Mouse (Mus musculus): ENCODE measurements at regions not wholly inside any gene's neighbourhood (a gene's known extent, or its start where the extent isn't known, plus 50 kb on each side); places are given as distances from the start of the nearest gene placed in this dataset.

GRCm38 (mm10) chr11:31744076-31744785 lies 72.5 kb upstream of the Bod1 start:
- peaks cover 6% of the 10 kb centered on the region; the same call in 1 of the 2 replicates for H3K4me1 ChIP-seq (ENCODE audit: control insufficient read depth, insufficient read depth, low read length)
- H3K9ac ChIP-seq (ENCODE audit: low read depth, low read length), result no peak overlapping the region
- WGBS, result 85% methylated on average over 12 of the region's 12 CpGs

GRCm38 (mm10) chr11:31745028-31745865 lies 73.6 kb upstream of the Bod1 start:
- no peaks in the 10 kb centered on the region for H3K79me2 ChIP-seq (ENCODE audit: control insufficient read depth, insufficient read depth, low read length)
- no peak overlapping the region for H3K4me3 ChIP-seq (ENCODE audit: insufficient read depth, low read depth, low read length)
- no peaks in the 10 kb centered on the region for H3K36me3 ChIP-seq (ENCODE audit: control insufficient read depth, insufficient read depth, low read length)
- DNase-seq (ENCODE audit: extremely low read depth, low read depth, low spot score), result no peak
- H3K27ac ChIP-seq (replicated peaks; ENCODE audit: insufficient read depth, low read depth, low read length), result no peak overlapping the region
- TF ChIP-seq POLR2A (IDR thresholded peaks at IDR 0.05; ENCODE audit: extremely low read depth, insufficient read depth, low read length), result no peak
- no peak for TF ChIP-seq CTCF (IDR thresholded peaks at IDR 0.05; ENCODE audit: low read depth, low read length)
- H3K9ac ChIP-seq (ENCODE audit: low read depth, low read length), result no peak overlapping the region
- H3K4me1 ChIP-seq (ENCODE audit: control insufficient read depth, insufficient read depth, low read length), result peaks cover 6% of the 10 kb centered on the region; the same call in 1 of the 2 replicates
- WGBS, result 86% methylated on average over 16 of the region's 16 CpGs
- H3K27me3 ChIP-seq (ENCODE audit: control insufficient read depth, insufficient read depth, low read length), result no peaks in the 10 kb centered on the region

More at GRCm38 (mm10) chr11:31744076-31744785, 72.5 kb upstream of the Bod1 start:
- Histone ChIP-seq H3K27ac (replicated peaks; ENCODE audit: insufficient read depth, low read depth, low read length) (no peak overlapping the region), H3K79me2 (ENCODE audit: control insufficient read depth, insufficient read depth, low read length) (no peaks in the 10 kb centered on the region), H3K4me3 (ENCODE audit: insufficient read depth, low read depth, low read length) (no peak overlapping the region), H3K27me3 (ENCODE audit: control insufficient read depth, insufficient read depth, low read length) (no peaks in the 10 kb centered on the region), H3K36me3 (ENCODE audit: control insufficient read depth, insufficient read depth, low read length) (no peaks in the 10 kb centered on the region)
- TF ChIP-seq CTCF (IDR thresholded peaks at IDR 0.05; ENCODE audit: low read depth, low read length), result no peak
- TF ChIP-seq POLR2A (IDR thresholded peaks at IDR 0.05; ENCODE audit: extremely low read depth, insufficient read depth, low read length), result no peak
- no peak for DNase-seq (ENCODE audit: extremely low read depth, low read depth, low spot score)

GRCm38 (mm10) chr11:31745866-31746248 lies 74.2 kb upstream of the Bod1 start:
- Histone ChIP-seq H3K27me3 (ENCODE audit: control insufficient read depth, insufficient read depth, low read length) (no peaks in the 10 kb centered on the region), H3K36me3 (ENCODE audit: control insufficient read depth, insufficient read depth, low read length) (no peaks in the 10 kb centered on the region), H3K27ac (replicated peaks; ENCODE audit: insufficient read depth, low read depth, low read length) (no peak overlapping the region), H3K79me2 (ENCODE audit: control insufficient read depth, insufficient read depth, low read length) (no peaks in the 10 kb centered on the region), H3K9ac (ENCODE audit: low read depth, low read length) (no peak overlapping the region), H3K4me3 (ENCODE audit: insufficient read depth, low read depth, low read length) (no peak overlapping the region), H3K4me1 (ENCODE audit: control insufficient read depth, insufficient read depth, low read length) (peaks cover 6% of the 10 kb centered on the region; the same call in 1 of the 2 replicates)
- WGBS, result 77% methylated on average over 5 of the region's 5 CpGs
- DNase-seq (ENCODE audit: extremely low read depth, low read depth, low spot score), result no peak
- TF ChIP-seq POLR2A (IDR thresholded peaks at IDR 0.05; ENCODE audit: extremely low read depth, insufficient read depth, low read length) (no peak), CTCF (IDR thresholded peaks at IDR 0.05; ENCODE audit: low read depth, low read length) (no peak)

- no peak overlapping the region for H3K9ac ChIP-seq (ENCODE audit: low read depth, low read length)
- H3K27ac ChIP-seq (replicated peaks; ENCODE audit: insufficient read depth, low read depth, low read length), result 0 out of 2 replicates have a peak overlapping the region, but pooled peaks have one; percentile 10
- no peaks in the 10 kb centered on the region for H3K27me3 ChIP-seq (ENCODE audit: control insufficient read depth, insufficient read depth, low read length)
- no peak for TF ChIP-seq POLR2A (IDR thresholded peaks at IDR 0.05; ENCODE audit: extremely low read depth, insufficient read depth, low read length)
- TF ChIP-seq CTCF (IDR thresholded peaks at IDR 0.05; ENCODE audit: low read depth, low read length), result no peak
- WGBS, result 28% methylated on average over 6 of the region's 6 CpGs
- no peaks in the 10 kb centered on the region for H3K36me3 ChIP-seq (ENCODE audit: control insufficient read depth, insufficient read depth, low read length)
- DNase-seq (ENCODE audit: extremely low read depth, low read depth, low spot score), result peak; percentile 67
- H3K79me2 ChIP-seq (ENCODE audit: control insufficient read depth, insufficient read depth, low read length), result no peaks in the 10 kb centered on the region
- H3K4me3 ChIP-seq (ENCODE audit: insufficient read depth, low read depth, low read length), result no peak overlapping the region
- H3K4me1 ChIP-seq (ENCODE audit: control insufficient read depth, insufficient read depth, low read length), result peaks cover 6% of the 10 kb centered on the region; the same call in 1 of the 2 replicates
Observed at GRCm38 (mm10) chr11:31746488-31746887, 74.8 kb upstream of the Bod1 start.

GRCm38 (mm10) chr11:31746939-31747338 lies 75.3 kb upstream of the Bod1 start:
- 0 out of 2 replicates have a peak, but pooled peaks have one; percentile 4 for TF ChIP-seq CTCF (IDR thresholded peaks at IDR 0.05; ENCODE audit: low read depth, low read length)
- TF ChIP-seq POLR2A (IDR thresholded peaks at IDR 0.05; ENCODE audit: extremely low read depth, insufficient read depth, low read length), result no peak
- no peaks in the 10 kb centered on the region for H3K27me3 ChIP-seq (ENCODE audit: control insufficient read depth, insufficient read depth, low read length)
- H3K4me1 ChIP-seq (ENCODE audit: control insufficient read depth, insufficient read depth, low read length), result peaks cover 6% of the 10 kb centered on the region; the same call in 1 of the 2 replicates
- no peak overlapping the region for H3K4me3 ChIP-seq (ENCODE audit: insufficient read depth, low read depth, low read length)
- 0 out of 2 replicates have a peak overlapping the region, but pooled peaks have one; percentile 10 for H3K27ac ChIP-seq (replicated peaks; ENCODE audit: insufficient read depth, low read depth, low read length)
- H3K79me2 ChIP-seq (ENCODE audit: control insufficient read depth, insufficient read depth, low read length), result no peaks in the 10 kb centered on the region
- DNase-seq (ENCODE audit: extremely low read depth, low read depth, low spot score), result peak; percentile 91
- no peaks in the 10 kb centered on the region for H3K36me3 ChIP-seq (ENCODE audit: control insufficient read depth, insufficient read depth, low read length)
- WGBS, result 29% methylated on average over 8 of the region's 8 CpGs
- no peak overlapping the region for H3K9ac ChIP-seq (ENCODE audit: low read depth, low read length)

Measured in liver, adult 2 months (tissue).